Mouse (Mus musculus) spleen, adult 2 months (tissue): Measurements from ENCODE around the gene Col27a1.

ENCODE experiments used
- CTCF ChIP-seq: fragments of 200-500 bp; IDR thresholded peaks from 2 replicates; pipeline ENCODE4 v1.5.1; 2011; ENCODE audit warnings: mild to moderate bottlenecking, inconsistent platforms; ENCODE audit not compliant: insufficient read depth, insufficient read length, insufficient replicate concordance; ENCODE audit errors: extremely low read depth
- POLR2A ChIP-seq: fragments of 200-500 bp; IDR thresholded peaks from 2 replicates; pipeline ENCODE4 v1.6.1; 2011; ENCODE audit warnings: low read depth, low read length, inconsistent platforms

- TF ChIP-seq CTCF (no peak), POLR2A (no peak)
Measured at GRCm38 (mm10) chr4:63238141-63238540, 24.3 kb downstream of the Col27a1 start.
